25 mouse cellular contexts compared by ENCODE assay signal in genomic region chr1:168582434-168582833, GRCm38 (mm10).
"Had no signal": no experiment of that assay in that cellular context is flagged by ENCODE, and none has a peak within 500 bp of the region (broad histone marks: within the 10 kb centered on the region; RNA-seq: fewer than 3 reads in every experiment).

No protein-coding gene starts in this region.

- H3K36me3 ChIP-seq: heart, embryonic 13.5 days; hindbrain, embryonic 10.5 days; hindbrain, embryonic 12.5 days; intestine, embryonic 15.5 days; limb, embryonic 13.5 days; limb, embryonic 15.5 days; liver, embryonic 12.5 days had no signal

- DNase-seq: gastrocnemius, adult 2 months; gastrocnemius, postnatal 10 days; gastrocnemius, postnatal 25 days; heart, adult 18-20 months; heart, postnatal 36 days; kidney, adult 18-20 months; kidney, adult 8-10 months; kidney, postnatal 10 days; kidney, postnatal 25 days; kidney, postnatal 4 days; layer of hippocampus, adult 9-11 months; layer of hippocampus, postnatal 36 days; left cerebral cortex, postnatal 4 days had no signal

- H3K4me3 ChIP-seq: gastrocnemius, adult 2 months; heart, embryonic 13.5 days; hindbrain, embryonic 10.5 days; hindbrain, embryonic 12.5 days; intestine, embryonic 15.5 days; limb, embryonic 13.5 days; limb, embryonic 15.5 days; liver, embryonic 12.5 days had no signal

- H3K9me3 ChIP-seq: heart, embryonic 13.5 days; hindbrain, embryonic 10.5 days; hindbrain, embryonic 12.5 days; intestine, embryonic 15.5 days; limb, embryonic 13.5 days; limb, embryonic 15.5 days; liver, embryonic 12.5 days had no signal

- H3K27me3 ChIP-seq: hindbrain, embryonic 12.5 days; intestine, embryonic 15.5 days; limb, embryonic 13.5 days; limb, embryonic 15.5 days; liver, embryonic 12.5 days had no signal

- H3K4me2 ChIP-seq: heart, embryonic 13.5 days; hindbrain, embryonic 12.5 days; hindbrain, embryonic 14.5 days; intestine, embryonic 15.5 days; limb, embryonic 13.5 days; limb, embryonic 15.5 days; liver, embryonic 12.5 days had no signal

- ATAC-seq: hindbrain, embryonic 16.5 days; inflammation-experienced regulatory T-cells, adult 6 months; intestine, embryonic 15.5 days; intestine, postnatal 0 days; liver, embryonic 12.5 days had no signal

- H3K27ac ChIP-seq: gastrocnemius, adult 2 months; heart, embryonic 13.5 days; hindbrain, embryonic 10.5 days; hindbrain, embryonic 12.5 days; hindbrain, embryonic 14.5 days; intestine, embryonic 15.5 days; limb, embryonic 13.5 days; limb, embryonic 15.5 days; liver, embryonic 12.5 days; liver, embryonic 14.5 days had no signal

- H3K9ac ChIP-seq: heart, embryonic 13.5 days; hindbrain, embryonic 12.5 days; hindbrain, embryonic 14.5 days; intestine, embryonic 15.5 days; limb, embryonic 13.5 days; limb, embryonic 15.5 days; liver, embryonic 12.5 days; liver, embryonic 14.5 days had no signal

- H3K4me1 ChIP-seq: hindbrain, embryonic 10.5 days; hindbrain, embryonic 12.5 days; intestine, embryonic 15.5 days; limb, embryonic 13.5 days; limb, embryonic 15.5 days; liver, embryonic 12.5 days had no signal
